Mouse (Mus musculus) layer of hippocampus, postnatal 10 days (tissue): ENCODE measurements around the gene Map1lc3b. TPM values are rescaled to one million over a fixed set of nuclear protein-coding genes. Genes with fewer than 3 reads are reported as not detected.
"Not testable (repeated sequence)": the region's sequence is repeated elsewhere in the genome, so short reads cannot be mapped to it uniquely, and the experiment has no call there.

Experiments used
- DNase-seq, 2 experiments: peaks; one replicate each; pipeline ENCODE4 v3.0.0; 2021; ENCODE audit warnings: low spot score in 2 of 2
- total RNA-seq, 2 experiments: library from RNA; stranded (reverse); gene quantifications; 2 replicates each; pipeline ENCODE4 v1.2.3; 2021

Map1lc3b gene
- total RNA-seq, 2 experiments from 2014 or later = 142 to 149 TPM

- no peak for DNase-seq
These were observed 19.4 kb upstream of the Map1lc3b start for GRCm38 (mm10) chr8:121570801-121571200.

GRCm38 (mm10) chr8:121572121-121572520, 18.0 kb upstream of the Map1lc3b start:
- no peak for DNase-seq

DNA sequence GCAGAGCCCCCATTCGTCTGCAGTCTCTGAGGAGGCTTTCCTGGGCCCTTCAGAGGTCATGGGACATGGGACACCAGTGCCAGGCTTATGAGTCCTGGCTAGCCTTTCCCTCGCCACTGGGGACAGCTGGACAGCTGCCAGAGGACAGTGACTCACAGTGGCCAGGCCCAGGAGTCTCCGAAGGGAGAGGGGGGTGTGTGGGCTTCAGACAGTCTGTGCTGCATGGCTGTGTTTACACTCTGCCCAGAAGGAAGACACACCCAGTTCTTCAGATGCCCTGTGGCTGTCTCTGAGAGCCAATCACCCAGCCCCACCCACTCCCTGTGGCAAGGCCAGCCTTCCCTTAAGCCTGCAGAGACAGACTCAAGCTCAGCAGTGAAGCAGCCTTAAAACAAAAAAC, 16.9 kb upstream of the Map1lc3b start:
- DNase-seq = no peak

GRCm38 (mm10) chr8:121575661-121576060, 14.5 kb upstream of the Map1lc3b start:
- DNase-seq = no peak

DNA sequence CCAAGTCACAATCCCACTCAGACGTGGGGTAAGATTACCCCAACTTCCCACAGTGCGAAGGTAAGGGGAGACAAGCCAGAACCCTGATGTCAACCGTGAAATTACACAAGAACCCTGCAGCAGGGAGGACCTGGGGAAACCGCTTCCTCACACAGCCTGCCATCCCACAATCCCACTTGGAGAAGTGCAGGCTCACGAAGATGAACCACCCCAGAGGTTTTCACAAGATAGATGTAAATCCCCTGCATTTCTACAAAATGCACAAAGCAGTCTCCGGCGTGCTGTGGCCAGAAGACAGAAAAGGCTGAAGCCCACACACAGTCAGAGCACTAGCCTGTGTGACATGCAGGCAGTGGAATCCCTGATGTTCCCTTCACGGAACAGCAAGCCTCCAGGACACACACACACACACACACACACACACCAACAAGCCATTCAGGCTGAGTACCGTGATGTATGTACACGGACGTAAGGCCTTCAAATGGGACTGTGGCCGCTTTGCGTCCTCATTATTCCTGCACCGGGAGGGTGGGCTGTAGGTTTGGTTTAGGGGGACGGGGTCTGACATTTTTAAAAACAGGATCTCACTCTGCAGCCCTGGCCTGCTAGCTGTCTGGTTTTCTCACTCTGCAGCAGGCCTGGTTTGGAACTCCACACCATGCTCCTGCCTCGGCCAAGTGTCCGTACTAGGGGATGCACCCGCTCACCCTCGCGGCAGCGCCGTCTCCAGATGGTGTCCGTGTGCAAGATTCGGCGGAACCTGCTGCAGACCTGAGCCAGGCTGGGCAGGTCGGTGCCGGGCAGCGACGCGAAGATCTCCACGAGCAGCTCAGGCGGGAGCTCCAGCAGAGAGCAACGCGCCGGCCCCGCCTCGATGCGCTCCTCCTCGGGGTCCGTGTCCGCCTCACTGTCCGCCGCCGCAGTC, 12.1 kb upstream of the Map1lc3b start:
- no peak for DNase-seq

GRCm38 (mm10) chr8:121578676-121579451, 11.3 kb upstream of the Map1lc3b start, which contains the start of gene Fbxo31:
Gene Fbxo31 (minus strand): TSS chr8:121578806.
- peak; percentile 91 to 94 for DNase-seq

DNA sequence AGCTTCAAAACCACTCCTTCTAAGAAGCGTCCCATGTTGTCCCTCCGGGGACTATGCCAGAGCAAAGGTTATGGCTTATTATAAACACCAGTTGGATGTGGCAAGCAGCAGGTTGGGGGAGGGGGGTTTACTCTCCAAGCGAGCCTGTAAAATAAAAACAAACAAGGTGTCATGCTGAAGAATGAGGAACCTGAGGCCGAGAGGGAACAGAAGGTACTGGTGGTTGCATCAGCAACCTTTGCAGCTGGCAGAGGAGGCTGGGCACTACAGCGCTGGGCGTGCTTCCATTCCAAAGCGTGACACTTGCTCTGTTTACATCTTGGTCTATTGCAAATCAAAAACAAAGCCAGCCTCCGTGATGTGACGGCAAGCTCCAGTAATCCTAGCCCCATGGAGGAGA, 9.7 kb upstream of the Map1lc3b start:
- DNase-seq = no peak

DNA sequence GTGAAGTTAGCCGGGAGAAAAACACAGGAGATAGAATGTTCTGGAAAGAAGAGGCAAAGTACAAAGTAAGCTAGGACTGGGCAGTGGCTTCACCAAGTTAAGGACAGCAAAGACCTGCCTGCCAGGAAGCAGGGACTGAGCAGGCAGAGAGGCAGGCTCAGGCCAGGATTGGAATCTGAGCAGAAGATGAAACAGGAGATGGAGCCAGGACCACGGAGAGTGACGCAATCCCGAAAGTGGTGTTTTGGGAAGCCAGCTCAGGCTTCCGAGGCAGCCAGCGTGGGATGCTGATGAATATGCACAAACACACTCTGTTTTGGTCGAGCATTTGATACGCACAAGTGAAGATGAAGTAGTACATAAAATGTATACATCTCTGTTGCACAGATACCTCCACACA, 6.5 kb upstream of the Map1lc3b start:
- DNase-seq = no peak

- no peak for DNase-seq
These were observed 5.4 kb upstream of the Map1lc3b start for GRCm38 (mm10) chr8:121584730-121585129.

- peak; percentile 99 to 100 for DNase-seq
These were observed 4.9 kb upstream of the Map1lc3b start for GRCm38 (mm10) chr8:121585159-121585825.

GRCm38 (mm10) chr8:121588750-121589149, 1.4 kb upstream of the Map1lc3b start:
- no peak for DNase-seq

- DNase-seq = no peak
These were observed 895 bp upstream of the Map1lc3b start for GRCm38 (mm10) chr8:121589205-121589726.

- DNase-seq = peak in 1 of 2 experiments; percentile 44
These were observed 1.3 kb downstream of the Map1lc3b start for GRCm38 (mm10) chr8:121591178-121592066.

GRCm38 (mm10) chr8:121593293-121593692, 3.1 kb downstream of the Map1lc3b start:
- no peak for DNase-seq

GRCm38 (mm10) chr8:121593983-121594382, 3.8 kb downstream of the Map1lc3b start:
- DNase-seq = no peak

DNA sequence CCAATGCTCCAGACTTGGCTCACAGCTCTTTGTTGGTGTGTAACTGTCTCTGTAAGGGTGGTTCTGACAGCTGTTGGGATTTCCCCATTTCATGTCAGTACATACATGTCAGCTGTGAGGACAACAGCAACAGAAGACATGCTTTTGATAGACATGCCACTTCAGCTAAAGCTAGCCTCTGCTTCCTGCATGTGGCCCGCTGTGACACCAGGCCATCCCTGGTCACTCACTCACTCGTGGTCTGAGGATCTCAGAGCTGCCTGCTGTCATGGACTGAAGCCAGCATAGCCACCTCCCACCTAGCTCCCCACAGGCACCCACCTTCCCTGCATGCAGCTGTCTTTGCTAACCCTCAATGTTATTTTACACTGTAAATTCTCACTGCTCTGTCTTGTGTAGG, 7.3 kb downstream of the Map1lc3b start:
- DNase-seq = not testable (repeated sequence)

DNA sequence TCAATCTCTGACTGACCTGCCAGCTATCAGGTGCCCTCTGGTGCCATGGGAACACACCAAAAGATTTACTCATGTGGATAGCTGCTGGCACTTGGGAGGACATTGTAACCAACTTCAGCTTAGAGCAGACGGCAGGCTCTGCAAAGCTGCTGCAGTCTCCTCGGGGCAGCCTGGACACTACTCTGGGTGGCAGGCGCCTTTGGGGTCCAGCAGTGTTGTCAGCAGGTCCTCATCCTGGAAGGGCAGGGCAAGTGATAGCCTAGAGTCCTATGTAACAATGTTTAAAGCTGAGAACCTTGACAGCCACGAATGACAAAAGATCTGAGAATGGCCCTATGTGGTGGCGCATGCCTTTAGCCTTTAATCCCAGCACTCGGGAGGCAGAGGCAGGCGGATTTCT, 8.0 kb downstream of the Map1lc3b start:
- no peak for DNase-seq

GRCm38 (mm10) chr8:121598892-121599291, 8.7 kb downstream of the Map1lc3b start:
- DNase-seq = peak; percentile 77 to 82

GRCm38 (mm10) chr8:121599842-121600241, 9.7 kb downstream of the Map1lc3b start:
- DNase-seq = no peak

DNA sequence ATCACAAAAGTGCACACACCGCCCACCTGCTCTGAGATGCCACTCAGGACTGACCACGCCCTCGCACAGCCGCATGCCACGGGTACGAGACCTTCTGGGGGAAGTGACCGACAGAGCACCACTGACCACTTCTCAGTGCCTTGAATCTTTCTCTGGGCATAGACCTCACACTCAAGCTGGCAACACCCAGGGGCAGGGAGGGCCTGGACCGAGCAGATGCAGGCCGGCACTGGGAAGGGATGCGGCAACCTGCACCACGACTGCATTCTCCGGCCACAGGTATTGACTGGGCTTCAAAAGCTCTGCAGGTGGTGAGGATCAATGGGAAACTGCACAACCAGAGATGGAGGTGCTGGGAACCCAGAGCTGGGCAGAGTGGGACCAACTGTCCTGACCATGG, 12.2 kb downstream of the Map1lc3b start:
- DNase-seq = no peak
